Mouse (Mus musculus) gastrocnemius, postnatal 36 days (tissue): ENCODE results near the gene Efna5. TPM values are rescaled to one million over a fixed set of nuclear protein-coding genes. Genes with fewer than 3 reads are reported as not detected.

Experiments
- DNase-seq, 2 experiments: peaks; one replicate each; pipeline ENCODE4 v3.0.0; 2022
- intact Hi-C: fragments of 180-260 bp; cut with DNase I; formaldehyde crosslinking; loops from one replicate; pipeline ENCODE4 v1.15.1; 2025
- total RNA-seq, 2 experiments: library from RNA; stranded (reverse); gene quantifications; 2 replicates each; pipeline ENCODE4 v1.2.3; 2021

Gene Efna5
- total RNA-seq, 2 experiments from 2014 or later = 0.32 to 0.59 TPM

DNA sequence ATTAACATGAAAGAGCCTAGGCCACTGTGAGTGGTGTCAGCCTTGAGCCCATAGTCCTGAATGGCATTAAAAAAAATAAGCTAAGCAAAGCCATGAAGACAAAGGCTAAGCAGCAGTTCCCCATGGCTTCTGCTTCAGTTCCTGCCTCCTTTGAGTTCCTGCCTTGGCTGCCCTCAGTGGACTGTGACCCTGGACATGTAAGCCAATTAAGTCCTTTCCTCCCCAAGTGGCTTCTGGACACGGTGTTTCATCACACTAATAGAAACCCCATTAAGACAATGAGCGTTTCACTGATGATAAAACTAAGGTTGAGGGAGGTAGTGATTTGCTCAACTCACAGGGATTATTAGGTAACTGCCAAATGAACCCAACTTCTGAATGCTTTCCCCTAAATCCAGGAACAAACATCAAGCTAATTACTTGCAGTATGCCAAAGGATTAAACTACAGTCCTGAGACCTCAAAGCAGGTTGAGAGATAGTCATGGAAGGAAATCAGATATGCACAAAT lies 128.7 kb downstream of the Efna5 start:
- no peak for DNase-seq
- intact Hi-C loops = no loop called here

DNA sequence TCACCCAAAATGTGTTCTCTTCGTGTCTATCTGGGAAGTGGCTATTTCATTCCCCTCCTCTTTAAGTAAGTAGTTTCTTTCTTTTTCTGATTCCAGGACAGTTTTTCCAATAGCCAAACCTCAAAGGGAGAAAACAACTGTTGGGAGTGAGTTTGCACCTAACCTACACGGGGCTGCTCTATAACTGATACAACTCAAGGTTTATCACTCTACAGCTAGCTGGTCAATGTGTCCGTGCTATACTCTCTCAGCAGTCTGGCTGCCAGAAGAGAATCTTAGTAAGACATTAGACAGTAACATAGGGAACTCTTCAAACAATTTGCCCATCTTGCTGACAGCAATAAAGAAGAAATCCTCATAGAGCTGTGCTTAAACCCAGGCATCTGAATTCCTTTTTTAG lies 130.5 kb downstream of the Efna5 start:
- no peak for DNase-seq
- intact Hi-C loops = no loop called here

DNA sequence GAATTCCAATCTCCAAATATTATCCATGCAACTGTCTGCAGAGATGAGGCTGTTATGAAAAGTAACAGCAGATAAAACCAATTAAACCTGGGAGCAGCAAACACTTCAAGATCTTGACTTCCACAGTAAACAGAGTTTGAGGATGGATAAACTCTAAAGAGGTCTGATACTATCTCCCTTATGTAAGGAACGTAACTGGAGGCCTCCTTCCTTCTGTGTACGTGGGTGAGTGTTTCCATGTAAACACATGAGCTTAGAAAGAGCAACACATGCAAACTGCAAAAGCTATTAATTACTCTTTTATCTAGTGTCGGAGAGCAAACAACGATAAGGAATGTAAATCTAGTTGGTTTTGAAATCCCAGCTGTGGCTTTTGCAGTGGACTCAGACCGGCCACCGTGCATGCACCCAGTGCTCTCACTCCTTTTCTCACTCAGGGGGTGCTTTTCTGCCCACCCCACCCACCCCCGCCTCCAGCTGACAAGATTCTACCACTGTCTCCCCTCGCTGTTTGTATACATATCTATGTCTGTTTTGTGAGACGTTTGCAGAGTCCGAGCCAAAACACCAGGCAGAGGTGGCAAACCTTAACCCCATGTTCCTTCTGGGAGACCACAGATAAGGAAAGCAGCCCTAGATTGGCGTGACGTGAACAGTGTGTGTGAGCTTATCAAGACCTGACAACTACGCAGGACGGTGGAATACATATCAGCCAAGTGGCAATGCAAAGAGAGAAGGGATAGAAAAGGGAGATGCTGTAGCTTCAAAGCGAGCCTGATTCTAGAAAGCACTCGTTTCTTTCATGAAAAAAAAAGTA lies 132.1 kb downstream of the Efna5 start:
- no peak for DNase-seq
- intact Hi-C loops = no loop called here

DNA sequence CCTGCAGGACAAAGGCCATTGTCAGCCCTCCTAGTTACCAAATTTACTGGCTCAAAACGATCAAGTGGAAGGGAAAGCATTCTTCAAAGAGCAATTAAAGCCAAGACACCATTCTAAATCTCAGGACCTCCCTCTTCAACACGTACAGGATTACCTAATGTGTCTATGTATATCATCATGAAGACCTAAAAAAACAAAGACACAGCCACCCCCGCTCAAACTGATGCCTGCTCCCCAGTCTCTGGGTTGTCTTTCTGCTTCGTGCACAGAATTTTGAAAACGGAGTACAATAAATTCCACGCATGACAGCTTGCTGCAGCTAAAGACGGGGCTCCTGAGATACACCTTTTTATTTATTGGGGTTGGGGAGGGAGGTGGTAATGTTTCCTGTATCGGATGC lies 133.7 kb downstream of the Efna5 start:
- no peak for DNase-seq
- intact Hi-C loops = no loop called here

DNA sequence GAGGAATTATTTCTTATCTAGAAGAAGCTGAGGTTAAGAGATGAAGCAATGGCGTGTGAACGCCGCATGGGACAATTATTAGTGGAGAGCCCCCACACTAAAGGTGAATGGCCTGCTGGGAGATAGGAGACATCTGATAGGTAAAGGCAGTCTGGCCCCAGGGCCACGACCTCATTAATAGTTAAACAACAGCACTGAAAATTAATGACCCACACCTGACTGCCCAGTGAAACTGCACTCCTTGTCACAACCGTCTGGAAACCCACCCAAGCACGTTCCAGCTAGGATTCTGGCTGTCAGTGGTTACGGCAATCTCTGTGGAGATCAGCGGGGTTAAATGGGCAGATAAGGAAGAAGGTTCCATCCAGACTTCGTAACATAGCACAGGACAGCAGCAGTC lies 134.3 kb downstream of the Efna5 start:
- intact Hi-C loops = no loop called here
- no peak for DNase-seq

DNA sequence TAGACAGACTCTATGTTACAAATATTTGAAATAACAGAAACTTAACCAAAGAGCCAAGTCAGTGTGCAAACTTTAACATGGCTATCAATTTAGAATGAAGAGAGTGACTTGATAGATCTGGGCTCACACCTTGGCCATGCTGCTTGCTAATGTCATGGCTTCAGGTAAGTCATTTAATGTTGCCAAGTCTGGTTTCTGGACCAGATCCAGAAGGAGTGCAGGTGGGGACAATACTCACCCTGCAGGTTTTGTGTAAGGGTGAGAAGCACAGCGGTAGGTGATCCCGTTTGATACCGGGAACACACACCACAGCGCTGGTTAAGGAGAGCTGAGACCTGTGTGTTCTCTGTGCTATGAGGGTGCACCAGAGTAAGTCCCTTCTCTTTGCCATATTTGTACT lies 135.8 kb downstream of the Efna5 start:
- no peak for DNase-seq
- intact Hi-C loops = no loop called here

DNA sequence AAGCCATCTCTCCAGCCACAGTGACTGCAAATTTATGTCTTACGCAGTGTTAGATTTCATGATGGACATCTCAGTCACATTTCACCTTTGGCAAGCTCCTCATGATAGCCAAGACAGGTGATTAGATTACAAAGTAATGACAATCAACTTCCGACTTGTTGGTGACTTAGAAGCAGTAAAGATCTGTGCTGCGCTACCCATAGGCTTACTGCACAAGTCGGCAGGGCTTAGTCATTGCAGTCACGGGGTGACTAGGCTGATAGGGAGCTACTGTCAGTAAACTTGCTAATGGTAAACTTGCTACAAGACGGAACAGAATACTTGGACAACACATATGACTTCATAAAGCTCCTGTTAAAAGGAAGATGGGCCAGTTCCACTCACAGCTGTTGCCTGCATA lies 136.9 kb downstream of the Efna5 start:
- no peak for DNase-seq
- intact Hi-C loops = no loop called here

DNA sequence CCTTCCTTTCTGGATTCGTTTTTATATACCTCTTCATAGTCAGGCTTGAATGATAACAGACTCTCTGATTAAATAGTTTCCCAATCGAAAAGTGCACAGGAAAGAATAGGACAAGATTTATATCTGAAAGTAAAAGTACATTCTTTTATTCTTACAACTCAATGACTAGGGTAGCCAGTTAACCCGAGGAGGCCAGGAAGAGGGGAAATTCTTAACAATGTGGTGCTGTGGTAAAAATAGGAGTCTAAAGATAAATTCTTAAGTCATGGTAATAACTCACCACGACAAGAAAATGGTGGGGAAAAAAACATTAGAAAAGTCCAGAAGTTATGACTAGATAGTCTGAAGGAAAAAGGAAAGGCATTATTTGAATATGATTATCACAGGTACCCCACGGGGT lies 139.4 kb downstream of the Efna5 start:
- no peak for DNase-seq
- intact Hi-C loops = no loop called here

DNA sequence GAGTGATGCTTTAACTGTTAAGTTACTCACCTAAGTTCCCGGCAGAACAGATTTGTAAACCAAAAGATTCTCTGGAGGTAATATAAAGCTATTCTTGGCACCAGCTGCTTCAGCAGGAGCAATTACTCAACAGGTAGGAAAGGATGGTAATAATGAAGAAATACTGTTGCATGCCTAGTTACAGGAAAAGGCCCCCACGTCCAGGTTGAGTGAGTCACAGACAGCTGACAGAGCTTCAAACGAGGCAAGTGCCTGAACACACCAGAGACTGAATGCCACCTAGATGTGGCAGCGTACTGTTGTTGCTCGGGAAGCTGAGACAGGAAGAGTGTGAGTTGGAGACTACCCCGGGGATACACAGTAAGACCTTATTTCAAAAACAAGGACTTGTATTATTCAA lies 140.1 kb downstream of the Efna5 start:
- no peak for DNase-seq
- intact Hi-C loops = no loop called here

DNA sequence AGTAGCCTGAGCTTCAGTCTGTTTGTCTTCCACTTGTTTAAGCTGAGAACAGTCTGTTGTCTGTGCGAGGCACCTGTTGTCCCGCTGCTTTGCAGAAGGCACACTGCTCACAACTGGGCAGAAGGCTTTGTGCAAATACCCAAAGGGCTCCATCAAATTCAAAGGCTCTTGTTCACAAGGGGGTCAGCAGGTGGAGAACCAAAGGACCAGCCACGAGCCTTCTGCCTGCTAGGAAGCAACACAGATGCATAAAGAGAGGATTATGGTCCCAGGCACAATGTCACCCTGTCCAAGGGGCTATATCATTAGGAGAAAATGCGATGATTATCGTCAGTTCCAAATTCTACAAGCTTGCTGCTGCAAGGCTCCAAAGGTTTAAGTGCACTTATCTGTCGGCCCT lies 141.1 kb downstream of the Efna5 start:
- no peak for DNase-seq
- intact Hi-C loops = no loop called here

DNA sequence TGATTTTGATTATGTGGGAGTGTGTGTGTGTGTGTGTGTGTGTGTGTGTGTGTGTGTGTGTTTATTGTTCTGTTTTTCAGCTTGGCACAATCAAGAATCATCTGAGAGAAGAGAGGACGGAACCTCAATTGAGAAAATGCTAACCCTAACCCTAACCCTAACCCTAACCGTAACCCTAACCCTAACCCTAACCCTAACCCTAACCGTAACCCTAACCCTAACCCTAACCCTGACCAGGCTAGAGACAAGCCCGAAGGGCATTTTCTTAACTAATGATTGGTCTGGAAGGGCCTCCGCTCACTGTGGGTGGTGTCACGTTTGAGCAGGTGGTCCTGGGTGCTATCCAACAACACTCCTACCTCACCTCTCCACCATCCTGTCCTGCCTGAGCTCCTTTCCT lies 143.7 kb downstream of the Efna5 start:
- no peak for DNase-seq
- intact Hi-C loops = no loop called here

DNA sequence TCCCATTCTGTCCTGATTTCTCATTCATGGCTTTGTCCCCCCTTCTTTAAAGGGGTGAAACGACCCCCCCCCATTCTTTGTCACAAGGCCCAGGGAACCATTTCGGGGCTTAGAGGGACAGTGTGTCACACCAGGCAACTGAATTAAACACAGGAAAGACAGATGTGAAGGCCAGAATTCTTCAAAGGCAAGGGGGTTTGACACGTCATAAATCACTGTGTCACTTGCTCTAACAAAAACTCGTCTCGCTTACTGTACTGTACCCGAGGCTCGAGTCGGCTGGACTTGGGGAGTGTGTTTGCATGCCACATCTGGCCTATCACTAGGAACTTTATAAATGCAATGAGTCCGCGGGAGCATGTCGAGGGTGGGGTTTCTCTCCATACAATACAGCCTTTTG lies 145.2 kb downstream of the Efna5 start:
- DNase-seq = no peak
- intact Hi-C loops = no loop called here

DNA sequence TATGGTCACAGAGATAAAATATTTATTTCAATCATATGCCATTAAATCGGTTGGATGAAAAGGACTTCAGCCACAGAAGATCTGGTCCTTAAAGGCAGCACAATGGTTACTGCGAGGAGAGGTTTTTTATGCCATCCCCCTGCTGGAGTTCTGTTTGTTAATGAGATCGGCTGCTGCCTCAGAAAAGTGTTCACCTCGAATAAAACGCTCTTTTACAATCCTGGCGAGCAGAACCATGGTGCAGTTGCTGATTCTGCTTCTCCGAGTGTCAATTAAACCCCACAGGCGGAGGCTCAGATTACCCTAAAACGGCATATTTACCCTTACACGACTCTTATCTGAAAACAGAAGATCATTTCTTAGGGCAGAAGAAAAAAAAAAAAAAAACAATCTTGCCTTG lies 146.2 kb downstream of the Efna5 start:
- no peak for DNase-seq
- intact Hi-C loops = no loop called here

DNA sequence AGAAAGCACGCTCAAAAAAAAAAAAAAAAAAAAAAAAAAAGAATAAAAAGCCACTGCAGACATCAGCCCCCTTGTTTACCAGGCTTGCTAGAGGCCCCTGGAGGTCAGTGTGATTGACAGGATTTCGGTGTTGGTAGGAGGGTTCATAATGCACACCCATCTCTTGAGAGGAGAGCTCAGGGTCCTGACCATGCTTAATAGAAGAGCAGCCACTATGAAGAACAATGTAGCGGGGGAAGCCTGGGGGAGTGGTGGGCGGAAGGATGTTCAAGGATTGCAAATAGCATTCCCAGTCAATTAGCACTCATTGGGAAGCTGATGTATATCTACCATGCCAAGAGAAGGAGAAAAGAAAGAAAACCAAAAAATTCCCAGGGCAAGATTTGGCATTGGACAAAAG lies 147.1 kb downstream of the Efna5 start:
- intact Hi-C loops = no loop called here
- DNase-seq = no peak

DNA sequence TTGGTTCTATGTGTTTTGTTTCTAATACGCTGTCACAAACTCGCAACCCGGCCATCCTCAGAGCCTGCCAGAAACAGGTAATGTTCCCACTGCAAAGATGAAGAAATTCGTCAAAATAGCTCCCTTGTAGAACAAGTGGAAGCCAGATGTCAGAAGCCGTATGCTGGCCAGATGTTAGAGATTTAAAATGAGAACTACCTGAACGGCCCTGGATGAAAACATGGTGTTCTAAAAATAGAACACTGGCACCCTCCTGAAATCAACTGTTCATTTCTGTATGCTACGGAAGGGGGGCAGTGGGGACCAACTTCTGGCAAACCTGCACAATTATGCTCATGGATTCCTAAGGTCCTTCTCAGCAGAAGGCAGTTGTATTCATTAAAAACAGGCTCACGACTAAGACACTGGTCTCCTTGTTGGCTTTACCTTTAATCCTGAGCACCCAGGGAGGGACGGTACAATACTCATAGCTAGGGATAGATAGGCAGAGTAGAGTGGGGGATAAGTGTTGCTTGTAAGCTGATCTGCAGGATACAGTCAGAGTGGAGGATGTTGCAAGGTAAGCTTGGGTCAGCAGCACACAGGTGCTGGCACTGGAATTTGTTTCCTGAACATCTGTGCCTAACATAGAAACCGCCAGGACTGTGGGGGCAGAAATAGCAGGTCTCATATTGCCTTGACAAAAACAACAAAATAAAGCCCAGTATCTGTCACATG lies 151.2 kb downstream of the Efna5 start:
- intact Hi-C loops = no loop called here
- no peak for DNase-seq

DNA sequence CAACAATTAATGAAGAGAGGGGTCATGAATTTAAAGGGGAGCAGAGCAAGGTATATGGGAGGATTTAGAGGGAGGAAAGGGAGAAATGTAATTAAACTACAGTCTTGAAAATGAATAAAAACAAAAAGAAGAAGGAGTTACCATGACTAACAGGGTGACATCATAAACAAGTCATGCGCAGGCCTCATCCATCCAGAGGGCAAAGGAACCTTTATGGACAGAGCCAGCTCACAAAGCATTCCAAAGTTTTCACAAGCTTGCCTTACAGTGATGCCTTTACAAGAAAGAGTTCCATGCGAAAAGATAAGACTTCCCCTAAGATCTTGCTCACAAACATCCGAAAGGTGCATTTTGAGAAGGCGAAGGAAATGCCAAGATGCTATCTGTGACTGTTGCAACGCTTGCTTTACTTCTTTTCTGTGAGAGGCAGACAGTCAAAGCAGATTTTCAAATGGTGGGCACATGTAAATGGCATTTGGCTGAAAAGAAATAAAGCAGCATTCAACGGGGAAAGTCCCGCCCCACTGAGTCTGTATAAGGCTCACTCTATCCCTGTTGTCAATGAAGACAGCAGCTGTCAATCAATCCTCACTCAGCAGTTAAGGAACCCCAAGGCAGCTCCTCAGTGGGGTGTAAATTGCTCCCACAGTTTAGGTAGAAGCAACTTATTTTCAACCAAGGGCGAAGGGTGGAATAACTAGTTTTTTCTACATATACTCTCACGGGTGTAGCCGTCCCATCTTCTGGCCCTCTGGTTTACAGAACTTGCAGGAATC lies 152.8 kb downstream of the Efna5 start:
- no peak for DNase-seq
- intact Hi-C loops = no loop called here

DNA sequence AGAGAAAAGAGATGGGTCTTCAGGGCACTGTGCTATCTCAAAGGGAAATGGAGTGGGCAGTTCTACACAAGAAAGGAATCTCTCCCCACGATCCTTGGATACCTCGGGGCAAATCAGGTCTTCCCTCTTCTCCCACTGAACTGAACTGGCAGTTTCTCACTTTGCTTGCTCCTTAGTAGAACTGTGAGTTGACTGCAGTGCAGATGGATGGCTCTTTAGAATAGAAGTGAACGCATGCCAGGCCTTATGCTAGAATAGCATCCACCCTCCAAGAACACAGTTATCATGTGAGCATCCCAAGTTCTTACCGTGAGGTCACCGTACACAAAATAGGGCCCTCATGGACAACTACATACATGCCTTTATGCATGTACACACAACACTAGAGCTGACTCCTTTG lies 155.0 kb downstream of the Efna5 start:
- DNase-seq = no peak

DNA sequence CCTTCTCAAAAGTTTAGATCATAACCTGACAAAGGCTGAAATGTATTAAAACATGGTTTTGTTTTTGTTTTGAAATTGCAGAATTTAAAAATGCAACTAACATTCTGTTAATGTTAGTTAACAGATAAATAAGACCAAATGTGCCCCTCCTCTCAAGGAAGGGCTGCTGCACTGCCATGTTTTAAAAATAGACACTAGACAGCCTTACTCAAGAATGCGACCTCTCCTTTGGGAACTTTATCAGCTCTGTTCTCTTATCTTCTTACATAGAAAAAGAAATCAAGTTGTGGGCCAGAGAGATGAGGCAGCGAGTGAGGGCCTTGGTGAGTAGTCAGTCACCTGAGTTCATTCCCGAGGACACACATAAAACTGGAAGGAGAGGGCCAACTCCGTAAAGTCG lies 158.2 kb downstream of the Efna5 start:
- intact Hi-C loops = no loop called here
- DNase-seq = no peak

More for the DNA sequence above, 155.0 kb downstream of the Efna5 start:
- intact Hi-C loops = no loop called here

DNA sequence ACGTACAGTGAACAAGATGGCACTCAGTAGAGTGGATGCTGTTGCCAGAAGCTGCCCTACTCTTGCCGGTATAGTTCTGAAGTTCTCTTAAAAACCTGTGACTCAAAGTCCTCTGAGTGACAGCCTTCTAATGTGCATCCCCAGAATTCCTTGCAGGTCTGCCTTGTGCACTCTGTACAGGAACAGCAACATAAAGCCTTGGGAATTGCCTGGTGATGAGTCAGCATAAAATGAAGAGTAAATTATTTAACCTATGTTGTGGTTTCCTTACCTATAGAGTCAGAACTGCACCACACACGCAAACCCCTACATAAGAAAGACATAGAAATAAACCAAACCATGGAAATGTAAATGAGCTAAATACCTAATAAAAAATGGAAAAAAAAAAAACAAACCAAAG lies 159.5 kb downstream of the Efna5 start:
- intact Hi-C loops = no loop called here
- no peak for DNase-seq

DNA sequence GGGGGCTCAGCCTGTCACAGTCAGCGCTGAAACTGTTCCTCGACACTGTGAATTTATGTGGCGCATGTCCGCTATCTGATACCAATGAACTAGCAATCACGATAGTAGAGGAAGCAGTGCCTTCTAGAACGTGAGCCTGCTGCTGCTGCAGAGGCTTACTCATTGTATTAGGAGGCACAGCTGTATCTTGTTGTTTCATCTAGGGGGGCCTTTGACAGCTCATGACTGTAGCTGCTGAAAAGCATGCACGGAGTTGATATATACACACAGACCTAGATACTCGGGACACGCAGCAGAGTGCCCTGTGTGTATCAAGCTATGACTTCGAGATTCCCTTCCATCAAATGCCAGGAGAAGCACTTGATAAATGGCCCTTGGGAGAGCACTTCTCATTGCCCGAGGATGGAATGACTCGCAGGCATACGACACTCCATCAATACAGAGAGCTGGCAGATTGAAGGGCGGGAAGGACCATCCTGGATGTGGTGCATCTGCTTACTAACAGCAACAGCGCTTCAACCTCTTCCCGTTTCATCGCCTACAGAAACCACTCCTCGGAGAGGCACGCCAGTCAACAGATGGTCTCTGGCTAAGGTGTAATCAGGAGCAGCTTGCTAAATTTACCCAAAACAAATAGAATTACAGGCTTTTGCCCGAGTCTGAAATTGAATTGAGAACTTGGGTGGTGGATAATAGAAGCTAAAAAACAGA lies 160.2 kb downstream of the Efna5 start:
- no peak for DNase-seq
- intact Hi-C loops = no loop called here
